11 mouse cellular contexts compared by ENCODE assay signal in the genomic region with DNA sequence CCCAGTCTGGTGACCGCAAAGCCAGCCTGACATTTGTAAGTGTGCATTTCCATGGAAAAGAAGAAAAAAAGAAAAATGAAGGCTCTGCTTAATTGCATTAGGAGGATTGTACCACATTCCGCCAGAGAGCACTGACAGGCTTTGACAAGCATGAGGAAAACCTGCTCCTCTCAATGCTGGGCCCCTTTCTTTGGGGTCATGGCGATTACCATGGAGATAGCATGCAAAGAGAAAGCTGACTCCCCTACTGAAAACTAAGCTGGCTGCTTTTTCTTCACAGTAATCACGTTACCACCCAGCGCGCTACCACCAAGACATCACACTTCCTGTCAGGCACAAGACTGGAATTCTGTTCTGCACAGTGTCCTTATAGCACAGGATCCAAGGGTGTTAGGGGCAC.
A peak's percentile ranks its signal among the peaks of the same experiment; 100 is the strongest.
DNase-seq lines count a peak whose midpoint lies in the region; ATAC-seq and TF ChIP-seq lines count a peak whose summit lies in the region.
"Had no signal": no experiment of that assay in that cellular context is flagged by ENCODE, and none has a peak within 500 bp of the region (broad histone marks: within the 10 kb centered on the region; RNA-seq: fewer than 3 reads in every experiment).

No protein-coding gene starts in this region.

- H3K27me3 ChIP-seq in midbrain, embryonic 14.5 days (ENCODE audit: control insufficient read depth, insufficient read depth, low read length) = peaks cover 33% of the 10 kb centered on the region
- H3K27me3 ChIP-seq: heart, embryonic 13.5 days had no signal

- no peak overlapping the region for H3K4me3 ChIP-seq in midbrain, embryonic 14.5 days (replicated peaks; ENCODE audit: low read depth, low read length)
- H3K4me3 ChIP-seq in layer of hippocampus, adult 2 months = no peak overlapping the region
- H3K4me3 ChIP-seq: heart, embryonic 13.5 days had no signal

- ATAC-seq in midbrain, embryonic 14.5 days (ENCODE audit: low FRiP score, low TSS enrichment) = peak; percentile 60; the same call in 1 of the 2 replicates

- H3K9me3 ChIP-seq in midbrain, embryonic 14.5 days (ENCODE audit: control insufficient read depth, low read length) = no peaks in the 10 kb centered on the region

- TF ChIP-seq CTCF in brain, embryonic 14.5 days (IDR thresholded peaks at IDR 0.05; ENCODE audit: borderline replicate concordance, extremely low read depth, insufficient read depth, insufficient read length) = no peak
- no peak for TF ChIP-seq CTCF in layer of hippocampus, adult 2 months (conservative IDR thresholded peaks at IDR 0.05)

- H3K4me2 ChIP-seq in midbrain, embryonic 14.5 days (ENCODE audit: low read length) = no peak overlapping the region
- H3K4me2 ChIP-seq: heart, embryonic 13.5 days had no signal

- WGBS in midbrain, embryonic 14.5 days = 10% methylated on average over 6 of the region's 6 CpGs

- H3K27ac ChIP-seq in midbrain, embryonic 14.5 days (replicated peaks; ENCODE audit: low read depth, low read length) = no peak overlapping the region
- no peak overlapping the region for H3K27ac ChIP-seq in layer of hippocampus, adult 2 months
- H3K27ac ChIP-seq: heart, embryonic 13.5 days had no signal

- DNase-seq in brain, embryonic 14.5 days (ENCODE audit: low read depth) = peak; percentile 84
- DNase-seq in embryo, embryonic 11 days = peak; percentile 79
- DNase-seq in forelimb bud, embryonic 11.5 days (ENCODE audit: low read depth, low spot score) = peak; percentile 43
- peak; percentile 64 for DNase-seq in midbrain, embryonic 14.5 days
- no peak for DNase-seq in layer of hippocampus, adult 2 months (ENCODE audit: low spot score in 2 of 2)
- DNase-seq in spleen, adult 12 weeks (ENCODE audit: low spot score) = no peak
- no peak for DNase-seq in adrenal gland, adult 2 months
- DNase-seq: adrenal gland, adult 8-10 months; cerebellum, adult 11-12 months; kidney, adult 9 months had no signal

- no peak for TF ChIP-seq POLR2A in brain, embryonic 14.5 days (IDR thresholded peaks at IDR 0.05; ENCODE audit: borderline replicate concordance, extremely low read depth, insufficient read depth, insufficient read length, poor library complexity, severe bottlenecking)

- no peak overlapping the region for H3K9ac ChIP-seq in midbrain, embryonic 14.5 days (replicated peaks; ENCODE audit: low read length)
- H3K9ac ChIP-seq: heart, embryonic 13.5 days had no signal

- H3K4me1 ChIP-seq in midbrain, embryonic 14.5 days (ENCODE audit: control insufficient read depth, insufficient read depth, low read length) = peaks cover 15% of the 10 kb centered on the region; the same call in 1 of the 2 replicates

- H3K36me3 ChIP-seq in midbrain, embryonic 14.5 days (ENCODE audit: control insufficient read depth, insufficient read depth, low read length) = no peaks in the 10 kb centered on the region
- H3K36me3 ChIP-seq: heart, embryonic 13.5 days had no signal

Comparison
In these comparisons a context has a peak if more than half of its experiments do, and no peak if none do; other contexts are left out.
1. DNase-seq: peak in brain, embryonic 14.5 days (single experiment), embryo, embryonic 11 days (single experiment), forelimb bud, embryonic 11.5 days (single experiment) and midbrain, embryonic 14.5 days (single experiment); none in layer of hippocampus, adult 2 months (0 of 2), spleen, adult 12 weeks (single experiment) and adrenal gland, adult 2 months (single experiment).